Mouse (Mus musculus): ENCODE results near the gene Fkbp8. TPM values are rescaled to one million over a fixed set of nuclear protein-coding genes. Genes with fewer than 3 reads are reported as not detected.

Fkbp8 gene
- total and polyA plus RNA-seq, 2 experiments from 2014 or later = 200 to 440 TPM

GRCm38 (mm10) chr8:70583476-70584387, 56.2 kb downstream of the Fkbp8 start:
- no peak overlapping the region for H3K27ac ChIP-seq (ENCODE audit: low read depth)
- no peaks in the 10 kb centered on the region for H3K4me1 ChIP-seq (ENCODE audit: control insufficient read depth, insufficient read depth)
- WGBS = 84% methylated on average over 18 of the region's 18 CpGs
- no peak for DNase-seq (ENCODE audit: low spot score)
- no peaks in the 10 kb centered on the region for H3K27me3 ChIP-seq (ENCODE audit: control insufficient read depth, insufficient read depth, low read length)
- no peak overlapping the region for H3K9ac ChIP-seq (replicated peaks; ENCODE audit: low read depth, low read length)
- no peaks in the 10 kb centered on the region for H3K9me3 ChIP-seq (replicated peaks; ENCODE audit: control insufficient read depth, low read length)
- peaks cover 89% of the 10 kb centered on the region for H3K36me3 ChIP-seq (replicated peaks; ENCODE audit: control insufficient read depth, insufficient read depth, low read length)
- no peak overlapping the region for H3K4me2 ChIP-seq (ENCODE audit: low read depth, low read length)
- TF ChIP-seq EP300 (IDR thresholded peaks at IDR 0.05; ENCODE audit: low read depth) = no peak
- ATAC-seq (ENCODE audit: insufficient read depth, low read depth) = no peak
- H3K4me3 ChIP-seq (ENCODE audit: low read depth, low read length) = no peak overlapping the region

GRCm38 (mm10) chr8:70584606-70585257, 57.2 kb downstream of the Fkbp8 start:
- Histone ChIP-seq H3K27me3 (ENCODE audit: control insufficient read depth, insufficient read depth, low read length) (no peaks in the 10 kb centered on the region), H3K9ac (replicated peaks; ENCODE audit: low read depth, low read length) (no peak overlapping the region), H3K27ac (ENCODE audit: low read depth) (no peak overlapping the region), H3K4me3 (ENCODE audit: low read depth, low read length) (no peak overlapping the region), H3K9me3 (replicated peaks; ENCODE audit: control insufficient read depth, low read length) (no peaks in the 10 kb centered on the region), H3K4me2 (ENCODE audit: low read depth, low read length) (no peak overlapping the region), H3K36me3 (replicated peaks; ENCODE audit: control insufficient read depth, insufficient read depth, low read length) (peaks cover 90% of the 10 kb centered on the region), H3K4me1 (ENCODE audit: control insufficient read depth, insufficient read depth) (no peaks in the 10 kb centered on the region)
- WGBS = 88% methylated on average over 9 of the region's 9 CpGs
- TF ChIP-seq CTCF (IDR thresholded peaks at IDR 0.05; ENCODE audit: low read depth) (no peak), EP300 (IDR thresholded peaks at IDR 0.05; ENCODE audit: low read depth) (no peak)
- DNase-seq (ENCODE audit: low spot score) = no peak
- no peak; the same call in 1 of the 2 replicates for ATAC-seq (ENCODE audit: insufficient read depth, low read depth)

Other genes starting within 250 kb of the Fkbp8 start
- gene Homer3, start 244.9 kb upstream of the Fkbp8 start, total RNA-seq (2014; rRNA removed; ENCODE audit: low replicate concordance) = 29.1 and 38.9 TPM in 2 replicates
- 19.5 TPM in 2 replicates for gene Homer3, start 244.9 kb upstream of the Fkbp8 start, polyA plus RNA-seq (2015; fragmentation: Nextera tagmentation; extraction: Ambion mirVana)
- gene Ddx49, start 225.2 kb upstream of the Fkbp8 start, total RNA-seq (2014; rRNA removed; ENCODE audit: low replicate concordance) = 33.1 and 35.6 TPM in 2 replicates
- gene Ddx49, start 225.2 kb upstream of the Fkbp8 start, polyA plus RNA-seq (2015; fragmentation: Nextera tagmentation; extraction: Ambion mirVana) = 24.4 and 26.7 TPM in 2 replicates
- gene Cope, start 225.2 kb upstream of the Fkbp8 start, total RNA-seq (2014; rRNA removed; ENCODE audit: low replicate concordance) = 154 and 193 TPM in 2 replicates
- 294 and 295 TPM in 2 replicates for gene Cope, start 225.2 kb upstream of the Fkbp8 start, polyA plus RNA-seq (2015; fragmentation: Nextera tagmentation; extraction: Ambion mirVana)
- 0.80 TPM in 1 of 2 replicates, not detected in the other for gene Cers1, start 211.9 kb upstream of the Fkbp8 start, total RNA-seq (2014; rRNA removed; ENCODE audit: low replicate concordance)
- gene Cers1, start 211.9 kb upstream of the Fkbp8 start, polyA plus RNA-seq (2015; fragmentation: Nextera tagmentation; extraction: Ambion mirVana) = 0.27 and 0.59 TPM in 2 replicates
- not detected in 2 replicates for gene Gdf1, start 197.9 kb upstream of the Fkbp8 start, total RNA-seq (2014; rRNA removed; ENCODE audit: low replicate concordance)
- 0.18 and 0.20 TPM in 2 replicates for gene Gdf1, start 197.9 kb upstream of the Fkbp8 start, polyA plus RNA-seq (2015; fragmentation: Nextera tagmentation; extraction: Ambion mirVana)
- gene Upf1, start 174.4 kb upstream of the Fkbp8 start, total RNA-seq (2014; rRNA removed; ENCODE audit: low replicate concordance) = 16.5 and 26.3 TPM in 2 replicates
- gene Upf1, start 174.4 kb upstream of the Fkbp8 start, polyA plus RNA-seq (2015; fragmentation: Nextera tagmentation; extraction: Ambion mirVana) = 7.0 and 7.5 TPM in 2 replicates
- gene Comp, start 154.2 kb upstream of the Fkbp8 start, total RNA-seq (2014; rRNA removed; ENCODE audit: low replicate concordance) = 3.2 and 9.8 TPM in 2 replicates
- 4.2 and 4.4 TPM in 2 replicates for gene Comp, start 154.2 kb upstream of the Fkbp8 start, polyA plus RNA-seq (2015; fragmentation: Nextera tagmentation; extraction: Ambion mirVana)
- 6.0 and 6.5 TPM in 2 replicates for gene Crtc1, start 88.1 kb upstream of the Fkbp8 start, total RNA-seq (2014; rRNA removed; ENCODE audit: low replicate concordance)
- 6.0 and 6.9 TPM in 2 replicates for gene Crtc1, start 88.1 kb upstream of the Fkbp8 start, polyA plus RNA-seq (2015; fragmentation: Nextera tagmentation; extraction: Ambion mirVana)
- 15.8 and 22.6 TPM in 2 replicates for gene Klhl26, start 50.8 kb upstream of the Fkbp8 start, total RNA-seq (2014; rRNA removed; ENCODE audit: low replicate concordance)
- 7.1 and 8.7 TPM in 2 replicates for gene Klhl26, start 50.8 kb upstream of the Fkbp8 start, polyA plus RNA-seq (2015; fragmentation: Nextera tagmentation; extraction: Ambion mirVana)
- gene Tmem59l, start 40.4 kb upstream of the Fkbp8 start, total RNA-seq (2014; rRNA removed; ENCODE audit: low replicate concordance) = not detected in 2 replicates
- not detected in 2 replicates for gene Tmem59l, start 40.4 kb upstream of the Fkbp8 start, polyA plus RNA-seq (2015; fragmentation: Nextera tagmentation; extraction: Ambion mirVana)
- gene Crlf1, start 34.6 kb upstream of the Fkbp8 start, total RNA-seq (2014; rRNA removed; ENCODE audit: low replicate concordance) = not detected in 2 replicates
- 0.16 and 0.66 TPM in 2 replicates for gene Crlf1, start 34.6 kb upstream of the Fkbp8 start, polyA plus RNA-seq (2015; fragmentation: Nextera tagmentation; extraction: Ambion mirVana)
- 121 and 145 TPM in 2 replicates for gene Rex1bd, start 21.0 kb upstream of the Fkbp8 start, total RNA-seq (2014; rRNA removed; ENCODE audit: low replicate concordance)
- gene Rex1bd, start 21.0 kb upstream of the Fkbp8 start, polyA plus RNA-seq (2015; fragmentation: Nextera tagmentation; extraction: Ambion mirVana) = 139 and 146 TPM in 2 replicates
- gene Uba52, start 16.9 kb upstream of the Fkbp8 start, total RNA-seq (2014; rRNA removed; ENCODE audit: low replicate concordance) = 887 and 1,064 TPM in 2 replicates
- 1,011 and 1,075 TPM in 2 replicates for gene Uba52, start 16.9 kb upstream of the Fkbp8 start, polyA plus RNA-seq (2015; fragmentation: Nextera tagmentation; extraction: Ambion mirVana)
- 110 and 120 TPM in 2 replicates for gene Kxd1, start 232 bp downstream of the Fkbp8 start, total RNA-seq (2014; rRNA removed; ENCODE audit: low replicate concordance)
- gene Kxd1, start 232 bp downstream of the Fkbp8 start, polyA plus RNA-seq (2015; fragmentation: Nextera tagmentation; extraction: Ambion mirVana) = 93.5 and 96.7 TPM in 2 replicates
- 7.3 and 13.9 TPM in 2 replicates for gene Ell, start 11.7 kb downstream of the Fkbp8 start, total RNA-seq (2014; rRNA removed; ENCODE audit: low replicate concordance)
- gene Ell, start 11.7 kb downstream of the Fkbp8 start, polyA plus RNA-seq (2015; fragmentation: Nextera tagmentation; extraction: Ambion mirVana) = 7.9 and 9.1 TPM in 2 replicates
- gene Isyna1, start 66.6 kb downstream of the Fkbp8 start, total RNA-seq (2014; rRNA removed; ENCODE audit: low replicate concordance) = 111 and 125 TPM in 2 replicates
- 53.3 and 59.6 TPM in 2 replicates for gene Isyna1, start 66.6 kb downstream of the Fkbp8 start, polyA plus RNA-seq (2015; fragmentation: Nextera tagmentation; extraction: Ambion mirVana)
- gene Ssbp4, start 81.1 kb downstream of the Fkbp8 start, total RNA-seq (2014; rRNA removed; ENCODE audit: low replicate concordance) = 107 and 143 TPM in 2 replicates
- 55.6 and 57.3 TPM in 2 replicates for gene Ssbp4, start 81.1 kb downstream of the Fkbp8 start, polyA plus RNA-seq (2015; fragmentation: Nextera tagmentation; extraction: Ambion mirVana)
- gene Lrrc25, start 88.4 kb downstream of the Fkbp8 start, total RNA-seq (2014; rRNA removed; ENCODE audit: low replicate concordance) = 1.5 and 2.2 TPM in 2 replicates
- 1.3 and 1.6 TPM in 2 replicates for gene Lrrc25, start 88.4 kb downstream of the Fkbp8 start, polyA plus RNA-seq (2015; fragmentation: Nextera tagmentation; extraction: Ambion mirVana)
- 0.15 and 5.4 TPM in 2 replicates for gene Gdf15, start 104.7 kb downstream of the Fkbp8 start, total RNA-seq (2014; rRNA removed; ENCODE audit: low replicate concordance)
- 1.4 and 1.7 TPM in 2 replicates for gene Gdf15, start 104.7 kb downstream of the Fkbp8 start, polyA plus RNA-seq (2015; fragmentation: Nextera tagmentation; extraction: Ambion mirVana)
- 18.0 and 36.3 TPM in 2 replicates for gene Pgpep1, start 132.7 kb downstream of the Fkbp8 start, total RNA-seq (2014; rRNA removed; ENCODE audit: low replicate concordance)
- gene Pgpep1, start 132.7 kb downstream of the Fkbp8 start, polyA plus RNA-seq (2015; fragmentation: Nextera tagmentation; extraction: Ambion mirVana) = 26.9 and 29.1 TPM in 2 replicates
- 438 and 495 TPM in 2 replicates for gene Lsm4, start 145.5 kb downstream of the Fkbp8 start, total RNA-seq (2014; rRNA removed; ENCODE audit: low replicate concordance)
- 202 and 205 TPM in 2 replicates for gene Lsm4, start 145.5 kb downstream of the Fkbp8 start, polyA plus RNA-seq (2015; fragmentation: Nextera tagmentation; extraction: Ambion mirVana)
- 322 and 503 TPM in 2 replicates for gene Jund, start 171.2 kb downstream of the Fkbp8 start, total RNA-seq (2014; rRNA removed; ENCODE audit: low replicate concordance)
- 45.9 and 49.5 TPM in 2 replicates for gene Jund, start 171.2 kb downstream of the Fkbp8 start, polyA plus RNA-seq (2015; fragmentation: Nextera tagmentation; extraction: Ambion mirVana)
- not detected in 2 replicates for gene Iqcn, start 175.7 kb downstream of the Fkbp8 start, total RNA-seq (2014; rRNA removed; ENCODE audit: low replicate concordance)
- gene Iqcn, start 175.7 kb downstream of the Fkbp8 start, polyA plus RNA-seq (2015; fragmentation: Nextera tagmentation; extraction: Ambion mirVana) = not detected in 2 replicates
- not detected in 2 replicates for gene Gm3336, start 190.8 kb downstream of the Fkbp8 start, total RNA-seq (2014; rRNA removed; ENCODE audit: low replicate concordance)
- not detected in 2 replicates for gene Gm3336, start 190.8 kb downstream of the Fkbp8 start, polyA plus RNA-seq (2015; fragmentation: Nextera tagmentation; extraction: Ambion mirVana)
- 0.42 and 1.2 TPM in 2 replicates for gene Pde4c, start 196.0 kb downstream of the Fkbp8 start, total RNA-seq (2014; rRNA removed; ENCODE audit: low replicate concordance)
- 0.44 and 0.56 TPM in 2 replicates for gene Pde4c, start 196.0 kb downstream of the Fkbp8 start, polyA plus RNA-seq (2015; fragmentation: Nextera tagmentation; extraction: Ambion mirVana)
- 21.4 and 40.3 TPM in 2 replicates for gene Rab3a, start 227.0 kb downstream of the Fkbp8 start, total RNA-seq (2014; rRNA removed; ENCODE audit: low replicate concordance)
- 32.7 and 32.8 TPM in 2 replicates for gene Rab3a, start 227.0 kb downstream of the Fkbp8 start, polyA plus RNA-seq (2015; fragmentation: Nextera tagmentation; extraction: Ambion mirVana)
- gene Mpv17l2, start 233.2 kb downstream of the Fkbp8 start, total RNA-seq (2014; rRNA removed; ENCODE audit: low replicate concordance) = 26.6 and 56.3 TPM in 2 replicates
- 50.3 and 54.0 TPM in 2 replicates for gene Mpv17l2, start 233.2 kb downstream of the Fkbp8 start, polyA plus RNA-seq (2015; fragmentation: Nextera tagmentation; extraction: Ambion mirVana)
- 36.6 and 39.3 TPM in 2 replicates for gene Pik3r2, start 249.0 kb downstream of the Fkbp8 start, total RNA-seq (2014; rRNA removed; ENCODE audit: low replicate concordance)
- 30.2 and 32.5 TPM in 2 replicates for gene Pik3r2, start 249.0 kb downstream of the Fkbp8 start, polyA plus RNA-seq (2015; fragmentation: Nextera tagmentation; extraction: Ambion mirVana)